Mouse (Mus musculus) layer of hippocampus, adult 2 months (tissue): ENCODE data around the gene Sdk2. TPM values are rescaled to one million over a fixed set of nuclear protein-coding genes. Genes with fewer than 3 reads are reported as not detected.

Experiments used
- DNase-seq, 2 experiments: peaks; one replicate each; pipeline ENCODE4 v3.0.0; 2022; ENCODE audit warnings: low spot score in 2 of 2
- H3K27ac ChIP-seq: fragments of 200-600 bp; 2 replicates; pipeline ENCODE4 v1.8.1; 2022
- H3K4me3 ChIP-seq: fragments of 200-600 bp; 2 replicates; pipeline ENCODE4 v1.8.1; 2022; ENCODE audit warnings: mild to moderate bottlenecking
- CTCF ChIP-seq: fragments of 200-600 bp; conservative IDR thresholded peaks from 2 replicates; pipeline ENCODE4 v1.8.1; 2022; ENCODE audit warnings: antibody characterized with exemption, mild to moderate bottlenecking, moderate library complexity
- total RNA-seq, 2 experiments: library from RNA; stranded (reverse); gene quantifications; 2 replicates each; pipeline ENCODE4 v1.2.3; 2021

Gene Sdk2
- total RNA-seq, 2 experiments from 2014 or later = 22.2 to 24.8 TPM

DNA sequence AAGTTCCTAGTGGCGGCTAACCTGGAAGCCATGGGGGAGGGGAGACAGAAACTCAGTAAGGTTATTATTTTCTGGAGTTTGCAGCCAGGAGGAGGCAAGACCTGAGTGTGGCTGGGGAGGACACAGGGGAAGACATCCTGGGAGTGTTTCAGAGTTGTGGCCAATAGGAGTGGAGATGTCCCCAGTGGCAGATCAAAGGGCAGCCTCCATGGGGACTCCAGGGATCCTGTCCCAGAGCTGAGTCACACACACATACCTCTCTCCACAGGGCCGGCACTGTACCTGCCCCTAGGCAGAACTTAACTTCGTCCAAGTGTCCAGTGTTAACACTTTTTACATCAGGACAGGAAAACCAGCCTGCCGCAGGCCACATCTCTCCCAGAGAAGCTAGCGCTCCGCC lies 331.7 kb downstream of the Sdk2 start:
- no peak for DNase-seq
- TF ChIP-seq CTCF = no peak
- peak overlapping the region; percentile 23; the same call in 1 of the 2 replicates for H3K27ac ChIP-seq
- H3K4me3 ChIP-seq = no peak overlapping the region

DNA sequence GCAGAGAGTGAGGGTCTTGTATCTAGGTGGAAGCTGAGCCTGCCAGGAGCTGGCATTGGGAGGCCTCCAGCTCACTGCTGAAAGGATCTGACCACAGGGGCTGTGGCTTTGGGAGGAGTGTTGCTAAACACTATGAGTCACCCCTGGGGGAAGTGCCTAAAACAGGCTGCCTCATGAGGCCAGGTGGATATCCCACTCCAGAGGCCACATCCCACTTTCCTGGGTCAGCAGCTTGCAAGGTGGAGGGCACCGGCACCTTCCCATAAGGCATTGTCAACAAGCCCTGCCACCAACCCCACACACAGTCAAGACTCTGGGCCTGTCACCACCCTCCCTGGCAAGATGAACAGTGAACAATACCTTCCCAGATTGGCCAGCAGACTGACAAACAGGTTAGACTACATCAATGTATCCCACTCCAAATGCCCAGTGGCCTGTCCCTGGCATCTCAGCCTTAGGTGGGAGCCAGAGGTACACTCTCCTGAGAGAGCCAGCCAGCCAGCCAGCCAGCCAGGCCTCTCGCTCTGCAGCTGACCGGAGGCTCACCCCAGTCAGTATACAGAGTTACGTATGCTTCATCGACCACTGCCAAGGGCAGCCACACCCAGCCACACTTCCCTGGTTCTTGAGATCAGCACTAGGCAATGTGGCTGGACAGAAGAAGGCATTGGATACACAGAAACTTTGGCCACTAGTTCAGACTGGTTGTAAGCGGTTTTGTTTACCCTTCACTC lies 333.0 kb downstream of the Sdk2 start:
- no peak overlapping the region for H3K4me3 ChIP-seq
- peak overlapping the region; percentile 3; the same call in 1 of the 2 replicates for H3K27ac ChIP-seq
- TF ChIP-seq CTCF = no peak
- no peak for DNase-seq

DNA sequence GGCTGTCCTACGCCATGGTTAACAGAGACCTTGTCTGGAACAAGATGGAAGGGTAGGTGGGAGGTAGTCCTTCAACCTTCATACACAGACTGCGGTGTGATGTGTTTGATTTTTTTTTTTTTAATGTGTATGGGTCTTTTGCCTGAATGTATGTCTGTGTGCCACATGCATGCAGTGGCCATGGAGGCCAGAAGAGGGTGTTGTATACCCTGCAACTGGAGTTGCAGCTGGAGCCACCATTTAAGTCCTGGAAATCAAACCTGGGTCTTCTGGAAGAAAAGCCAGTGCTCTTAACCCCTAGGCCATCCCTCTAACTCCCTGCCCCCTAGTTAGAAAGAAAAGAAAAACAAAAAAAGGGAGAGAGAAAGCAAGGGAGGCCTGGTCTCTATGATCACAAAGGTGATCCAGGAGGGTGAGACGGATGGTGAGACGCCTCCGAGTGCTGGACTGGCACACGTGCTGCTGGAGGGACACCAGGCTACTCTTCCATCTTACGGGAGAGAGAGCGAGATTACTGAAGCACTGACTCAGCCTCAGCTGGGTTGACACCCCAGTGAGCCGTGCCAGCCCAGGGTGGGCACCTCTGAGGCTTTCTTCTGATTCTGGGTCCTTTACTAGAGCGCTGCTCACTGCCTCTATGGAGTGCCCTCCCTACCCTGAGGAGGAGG lies 334.8 kb downstream of the Sdk2 start:
- peak; percentile 55 for TF ChIP-seq CTCF
- Histone ChIP-seq H3K27ac (0 out of 2 replicates have a peak overlapping the region, but pooled peaks have one; percentile 14), H3K4me3 (no peak overlapping the region)
- DNase-seq = no peak

DNA sequence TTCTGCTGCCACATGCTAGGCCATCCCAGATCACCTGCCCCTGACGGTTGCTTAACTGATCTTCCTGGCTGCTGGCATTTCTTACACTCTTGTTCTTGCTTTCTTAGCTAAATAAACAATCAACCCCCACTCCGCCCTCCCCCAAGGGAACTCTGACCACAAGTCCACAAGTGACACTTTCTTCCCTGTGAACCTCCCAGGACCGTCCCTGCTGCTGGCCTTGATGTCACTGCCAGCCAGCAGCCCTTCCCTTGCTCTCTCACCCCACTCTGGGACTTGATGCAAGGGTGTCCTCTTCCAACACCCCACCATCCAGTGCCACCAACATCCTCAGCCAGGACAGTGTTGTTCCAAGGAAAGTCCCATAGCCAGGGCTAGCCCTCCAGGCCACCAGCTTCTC lies 336.0 kb downstream of the Sdk2 start:
- DNase-seq = no peak
- peak overlapping the region; percentile 28; the same call in 1 of the 2 replicates for H3K27ac ChIP-seq
- no peak for TF ChIP-seq CTCF
- H3K4me3 ChIP-seq = no peak overlapping the region

DNA sequence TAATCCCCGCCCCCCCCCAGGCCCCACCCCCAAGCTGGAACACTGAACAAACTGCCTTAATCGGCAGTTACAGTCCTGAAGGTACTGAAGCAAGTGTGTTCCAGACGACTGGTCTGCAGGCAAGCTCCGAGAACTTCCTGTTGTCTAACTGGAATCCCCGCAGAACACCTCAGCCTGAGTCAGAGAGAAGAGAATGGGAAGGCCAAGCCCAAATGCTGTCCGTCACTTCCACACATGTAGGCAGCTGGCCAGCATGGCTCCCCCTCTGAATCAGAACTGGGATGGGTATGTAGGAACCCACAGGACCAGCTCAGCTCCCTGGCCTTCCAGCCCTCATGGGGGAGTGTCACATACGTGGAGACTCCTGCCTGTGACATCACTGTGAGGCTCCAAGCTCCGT lies 336.9 kb downstream of the Sdk2 start:
- Histone ChIP-seq H3K4me3 (no peak overlapping the region), H3K27ac (no peak overlapping the region)
- no peak for TF ChIP-seq CTCF
- DNase-seq = no peak

DNA sequence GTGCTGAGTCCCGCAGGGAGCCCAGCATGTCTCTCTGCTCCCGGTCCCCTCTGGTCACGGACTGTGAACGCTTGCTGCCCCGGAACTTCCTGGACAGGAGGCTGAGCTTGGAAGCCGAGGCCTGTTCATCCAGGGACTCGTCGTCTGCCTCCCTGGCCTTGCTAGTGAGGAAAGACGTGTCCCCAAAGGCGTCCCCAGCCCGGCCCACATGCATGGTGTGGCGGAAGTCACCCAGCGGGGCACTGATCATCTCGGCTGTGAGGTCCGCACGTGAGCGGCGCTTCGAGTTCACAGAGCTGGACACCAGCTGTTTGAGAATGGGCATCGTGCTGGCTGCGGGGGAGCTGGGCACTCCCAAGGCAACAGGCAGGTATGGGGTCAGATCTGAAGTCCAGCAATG lies 337.6 kb downstream of the Sdk2 start:
- Histone ChIP-seq H3K4me3 (no peak overlapping the region), H3K27ac (no peak overlapping the region)
- no peak for TF ChIP-seq CTCF
- DNase-seq = no peak

DNA sequence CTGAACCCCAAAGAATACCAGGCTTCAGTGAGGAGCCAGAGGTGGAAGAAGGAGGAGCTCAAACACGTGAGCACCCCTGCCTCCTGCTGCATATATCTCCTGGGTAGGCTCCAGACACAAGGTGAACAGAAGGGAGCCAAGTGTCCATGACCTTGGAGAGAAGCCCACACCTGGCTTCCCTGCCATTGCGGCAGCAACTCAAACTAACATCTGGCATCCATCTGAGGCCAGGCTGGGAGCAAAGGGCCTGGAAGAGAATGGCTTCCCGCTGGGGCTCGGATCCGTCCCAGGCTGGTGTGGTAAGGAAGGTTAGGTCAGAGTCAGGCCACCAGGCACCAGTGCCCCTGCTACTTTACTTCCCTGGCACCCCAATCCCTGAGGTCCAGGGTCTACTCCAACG lies 338.9 kb downstream of the Sdk2 start:
- no peak for TF ChIP-seq CTCF
- H3K27ac ChIP-seq = peak overlapping the region; percentile 64; the same call in 1 of the 2 replicates
- DNase-seq = no peak
- no peak overlapping the region for H3K4me3 ChIP-seq

DNA sequence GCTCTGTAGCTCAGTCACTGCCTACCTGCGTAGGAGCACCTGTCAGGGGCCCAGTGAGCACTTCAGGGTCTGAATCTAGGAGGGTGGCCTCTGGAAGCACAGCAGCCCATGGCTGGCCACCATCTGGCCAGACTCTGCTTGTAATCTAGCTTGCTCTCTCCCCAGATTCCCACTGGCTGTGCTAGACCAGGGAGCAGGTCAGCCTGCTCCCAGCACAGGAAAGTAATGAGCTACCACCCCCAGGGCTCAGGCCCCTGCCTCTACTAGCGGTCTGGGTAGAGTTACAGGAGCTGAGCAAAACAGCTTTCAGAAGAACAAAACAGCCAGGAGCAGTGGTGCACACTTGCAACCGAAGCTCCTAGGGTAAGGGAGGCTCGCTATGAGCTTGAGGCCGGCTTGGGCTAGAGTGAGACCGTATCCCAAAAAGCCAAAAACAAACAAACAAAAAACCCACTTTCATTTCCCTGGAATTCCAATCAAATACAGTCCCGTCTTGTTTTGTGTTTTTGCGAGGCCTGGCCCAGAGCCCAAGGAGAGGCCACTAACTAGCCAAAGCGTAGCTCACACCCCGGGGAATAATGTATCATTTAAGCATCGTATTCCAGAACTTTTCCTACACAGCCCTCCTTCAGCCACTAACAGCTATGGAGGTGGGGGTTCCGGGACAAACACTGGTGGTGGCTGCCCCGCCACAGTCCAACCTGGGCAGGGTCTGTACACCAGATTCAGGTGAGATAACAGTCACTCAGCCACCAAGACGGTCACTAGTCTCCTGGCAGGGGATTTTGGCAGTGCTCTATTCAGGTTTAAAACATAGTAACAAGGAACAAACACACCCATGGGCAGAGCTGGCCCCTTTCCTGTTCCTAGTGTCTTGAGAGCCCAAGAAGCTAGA lies 339.6 kb downstream of the Sdk2 start:
- H3K4me3 ChIP-seq = no peak overlapping the region
- peak overlapping the region; percentile 64 for H3K27ac ChIP-seq
- DNase-seq = no peak
- TF ChIP-seq CTCF = no peak
